Mouse (Mus musculus) cerebellum, postnatal 10 days (tissue): ENCODE data around the gene Zfp990.
"Not testable (repeated sequence)": the region's sequence is repeated elsewhere in the genome, so short reads cannot be mapped to it uniquely, and the experiment has no call there.

ENCODE experiments used
- DNase-seq, 2 experiments: peaks; one replicate each; pipeline ENCODE4 v3.0.0; 2021; ENCODE audit warnings: mixed read lengths in 2 of 2

Gene Zfp990

DNA sequence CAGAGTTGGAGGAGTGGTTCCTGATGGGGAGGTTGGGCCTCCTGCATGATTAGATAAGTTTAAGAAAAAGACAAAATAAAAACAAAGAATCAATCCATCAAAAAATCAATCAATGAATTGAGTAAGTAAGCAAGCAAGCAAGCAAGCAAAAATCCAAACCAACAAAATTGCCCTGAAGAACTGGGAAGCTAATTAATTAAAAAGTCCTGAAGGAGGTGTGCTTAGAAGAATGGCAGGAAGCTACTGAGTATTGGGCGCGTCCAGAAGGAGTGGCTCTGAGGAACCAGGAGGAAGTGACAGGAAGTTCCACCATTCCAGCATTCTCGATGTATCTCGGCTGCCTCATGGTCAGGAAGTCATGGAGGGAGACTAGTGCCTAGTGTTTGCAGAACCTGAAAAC is at the start of gene Zfp990:
Gene Zfp990, plus strand, starts transcription at position 301 of the 400 bp plus-strand sequence.
- not testable (repeated sequence) for DNase-seq

DNA sequence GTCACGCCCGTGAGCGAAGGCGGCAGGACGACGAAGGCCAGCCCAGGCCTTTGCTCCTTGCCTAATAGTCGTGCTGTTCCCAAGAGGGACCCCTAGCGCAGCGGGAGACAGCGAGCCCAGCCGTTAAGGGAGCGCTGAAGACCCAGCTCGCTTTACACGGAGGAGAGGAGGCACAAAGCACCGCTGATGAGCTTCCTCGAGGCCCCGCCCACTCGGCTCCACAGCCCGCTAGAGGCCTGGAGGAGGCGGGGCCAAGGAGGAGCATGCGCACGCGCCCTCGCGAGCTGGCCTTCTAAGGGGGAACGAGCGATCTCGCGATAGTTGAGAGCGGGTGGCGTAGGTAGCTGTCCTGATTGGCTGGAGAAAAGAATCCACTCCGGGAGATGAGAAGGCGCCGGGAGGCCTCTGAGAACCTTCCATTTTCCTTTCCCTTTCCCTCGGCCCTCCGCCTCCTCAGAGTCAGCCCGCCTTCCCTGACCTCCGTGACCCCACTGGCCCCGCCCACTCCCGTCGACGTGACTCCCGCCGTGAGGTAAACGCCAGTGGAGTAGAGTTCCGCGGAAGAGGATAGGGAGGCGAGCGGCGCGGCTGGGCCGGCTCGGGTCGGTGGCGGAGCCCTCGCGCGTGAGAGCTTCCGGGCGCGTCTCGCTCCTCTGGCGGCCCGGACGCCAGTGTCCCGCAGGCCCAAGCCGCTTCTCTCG is 46.9 kb upstream of the Zfp990 start:
- not testable (repeated sequence) for DNase-seq

DNA sequence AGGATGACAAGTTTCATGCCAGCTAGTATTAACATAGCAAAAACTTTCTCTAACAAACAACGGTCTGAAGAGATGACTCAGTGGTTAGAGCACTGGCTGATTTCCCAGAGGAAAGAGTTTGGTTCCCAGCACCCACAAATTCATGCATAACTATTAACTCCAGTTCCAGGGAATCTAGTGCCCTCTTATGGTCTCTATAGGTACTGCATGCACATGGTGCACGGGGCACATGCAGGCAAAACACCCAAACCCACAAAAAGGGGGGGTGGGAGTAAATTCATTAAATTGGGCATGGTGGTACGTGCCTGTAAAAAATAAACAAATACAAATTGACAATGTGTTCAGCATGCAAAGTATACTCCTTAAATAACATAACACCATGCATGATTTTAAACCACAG is 32.4 kb upstream of the Zfp990 start:
- no peak for DNase-seq

DNA sequence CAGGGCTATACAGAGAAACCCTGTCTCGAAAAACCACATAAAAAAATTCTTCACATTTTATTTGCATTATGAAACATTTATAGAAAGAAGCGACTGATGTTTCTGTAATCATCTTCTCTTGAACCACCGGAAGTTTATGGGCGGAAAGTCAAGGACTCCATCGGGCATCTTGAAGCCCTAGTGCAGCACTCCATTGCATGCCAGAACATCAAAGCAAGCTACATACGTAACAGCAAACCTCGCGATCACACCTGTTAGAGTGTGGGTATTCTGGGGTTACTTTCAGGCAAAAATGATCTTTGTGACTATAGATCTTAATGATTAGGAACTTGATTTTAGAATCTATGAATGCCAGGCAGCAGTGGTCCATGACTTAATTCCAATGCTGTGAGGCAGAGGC is 29.9 kb upstream of the Zfp990 start:
- DNase-seq = not testable (repeated sequence)

DNA sequence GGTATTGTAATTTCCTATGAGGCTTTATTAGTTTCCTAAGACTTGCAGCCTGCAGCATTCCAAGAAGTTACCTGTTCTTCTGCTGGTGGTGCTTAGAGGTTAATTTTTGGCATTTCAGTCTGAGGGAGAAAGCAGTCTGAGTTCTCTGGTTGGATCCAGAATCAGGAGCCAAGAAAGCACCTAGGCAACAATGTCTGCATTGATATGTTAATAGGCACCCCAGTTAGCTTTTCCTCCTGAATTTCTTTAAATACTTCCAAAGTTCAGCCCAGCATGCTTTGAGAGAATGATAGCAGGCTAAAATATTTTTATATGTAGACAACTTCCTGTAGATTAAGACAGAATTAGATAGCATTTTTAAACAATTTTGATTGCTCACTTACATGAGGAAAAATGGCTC is 21.2 kb upstream of the Zfp990 start:
- DNase-seq = no peak

DNA sequence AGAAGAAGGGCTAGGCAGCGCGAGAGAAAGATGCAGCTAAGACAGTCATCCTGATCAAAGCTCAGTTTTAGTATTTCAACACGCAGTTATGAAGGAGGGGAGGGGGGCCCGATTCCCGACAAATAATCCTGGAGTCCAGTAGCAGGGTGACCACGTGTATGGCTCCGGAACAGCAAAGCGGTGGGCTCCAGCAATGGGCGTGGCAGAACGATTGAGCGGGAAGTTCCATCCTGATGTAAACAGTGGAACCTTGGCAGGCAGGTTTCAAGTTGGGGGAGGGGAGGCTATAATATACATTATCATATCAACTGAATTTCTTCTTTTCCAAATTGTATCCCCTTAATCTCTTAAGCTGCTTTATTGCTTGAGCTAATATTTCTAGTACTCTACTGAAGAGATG is 18.4 kb upstream of the Zfp990 start:
- DNase-seq = no peak

DNA sequence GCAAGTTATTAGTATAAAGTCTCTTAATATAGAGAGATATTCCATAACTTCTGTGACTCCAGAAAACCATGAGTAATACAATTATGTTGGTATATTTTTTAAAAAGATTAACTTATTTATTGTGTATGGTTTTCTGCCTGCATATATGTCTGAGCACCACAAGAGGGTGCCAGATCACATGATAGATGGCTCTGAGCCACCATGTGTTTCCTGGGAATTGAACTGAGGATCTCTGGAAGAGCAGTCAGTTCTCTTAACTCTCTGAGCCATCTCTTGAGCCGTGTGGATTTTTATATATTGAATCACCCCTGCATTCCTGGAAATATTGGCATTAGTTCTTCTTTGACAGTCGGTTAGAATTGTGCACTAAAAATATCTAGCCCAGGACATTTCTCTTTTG is 17.2 kb upstream of the Zfp990 start:
- not testable (repeated sequence) for DNase-seq

DNA sequence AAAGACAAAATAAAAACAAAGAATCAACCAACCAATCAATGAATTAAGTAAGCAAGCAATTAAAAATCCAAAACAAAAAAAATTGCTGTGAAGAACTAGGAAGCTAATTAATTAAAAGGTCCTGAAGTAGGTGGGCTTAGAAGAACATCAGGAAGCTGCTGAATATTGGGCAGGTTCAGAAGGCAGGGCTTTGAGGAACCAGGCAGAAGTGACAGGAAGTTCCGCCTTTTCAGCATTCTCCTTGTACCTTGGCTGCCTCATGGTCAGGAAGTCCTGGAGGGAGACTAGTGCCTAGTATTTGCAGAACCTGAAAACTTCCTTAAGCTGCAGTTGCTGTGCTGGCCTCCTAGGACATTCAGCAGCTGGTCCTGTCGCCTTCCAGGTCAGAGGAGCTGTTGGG is 4.1 kb downstream of the Zfp990 start:
- DNase-seq = not testable (repeated sequence)

DNA sequence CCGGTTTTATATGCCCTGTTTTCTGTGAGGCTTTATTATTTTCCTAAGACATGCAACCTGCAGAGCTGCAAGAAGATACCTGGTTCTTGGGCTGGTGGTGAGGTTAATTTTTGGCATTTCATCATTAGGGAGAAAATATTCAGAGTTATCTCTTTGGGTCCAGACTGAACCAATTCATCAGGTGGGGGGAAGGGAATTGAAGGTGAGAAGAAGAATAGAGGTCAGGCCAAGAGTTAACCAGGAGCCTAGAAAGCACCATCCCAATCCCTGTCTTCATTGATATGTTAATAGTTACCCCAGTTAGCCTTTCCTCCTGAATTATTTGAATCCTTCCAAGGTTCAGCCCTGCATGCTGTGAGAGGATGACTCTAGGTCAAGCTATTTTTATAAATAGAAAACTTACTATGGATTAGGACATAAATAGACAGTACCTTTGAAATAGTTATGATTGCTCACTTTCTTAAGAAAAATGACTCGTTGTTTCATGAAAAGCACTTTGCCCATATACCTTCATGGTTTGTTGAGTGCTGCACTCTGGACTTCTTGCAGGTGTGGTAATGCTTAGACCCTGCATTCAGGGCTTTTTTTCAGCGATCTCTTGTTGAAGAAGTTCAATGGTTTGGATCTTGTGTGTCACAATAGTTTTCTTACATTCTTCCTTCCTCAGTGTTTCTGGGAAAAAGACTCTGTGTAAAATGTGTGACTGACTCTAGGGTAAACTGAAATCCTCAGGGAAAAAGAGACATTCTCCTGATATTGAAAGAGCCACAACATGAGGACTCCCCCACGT is 5.4 kb downstream of the Zfp990 start:
- not testable (repeated sequence) for DNase-seq

DNA sequence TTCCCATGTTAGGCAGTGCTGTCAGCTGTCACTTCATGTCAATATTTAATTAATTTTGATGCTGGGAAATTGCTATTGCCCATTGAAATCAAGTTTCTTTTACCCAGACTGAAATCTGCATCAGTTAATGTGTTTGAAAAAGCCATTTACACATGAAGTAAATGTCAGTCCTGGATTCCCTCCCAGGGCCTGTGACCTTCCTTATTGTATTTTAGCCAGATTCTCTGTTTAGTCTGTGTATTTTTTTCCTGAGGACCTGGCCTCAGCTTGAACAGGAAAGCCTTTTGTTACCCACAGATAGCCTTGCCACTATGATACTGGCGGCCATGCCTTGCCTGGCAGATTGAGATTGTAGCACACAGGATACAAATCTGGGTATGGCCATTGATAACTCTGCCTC is 6.8 kb downstream of the Zfp990 start:
- DNase-seq = not testable (repeated sequence)

DNA sequence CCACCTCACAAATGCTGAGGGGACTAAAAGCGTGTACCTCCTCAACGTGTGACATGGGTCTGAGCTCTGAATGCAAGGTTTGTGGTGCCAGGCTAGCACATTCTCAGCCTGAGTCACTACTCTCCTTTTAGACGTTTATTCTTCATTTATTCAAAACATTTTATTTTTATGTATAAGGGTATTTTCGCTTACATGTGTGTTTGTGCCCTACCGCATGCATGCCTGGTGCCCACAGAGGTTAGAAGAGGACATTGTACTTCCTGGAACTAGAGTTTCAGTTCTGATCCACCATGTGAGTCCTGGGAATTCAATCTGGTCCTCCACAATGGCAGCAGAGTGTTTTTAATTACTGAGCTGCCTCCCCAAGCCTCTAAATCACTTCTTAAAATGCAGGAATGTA is 33.3 kb downstream of the Zfp990 start:
- not testable (repeated sequence) for DNase-seq

DNA sequence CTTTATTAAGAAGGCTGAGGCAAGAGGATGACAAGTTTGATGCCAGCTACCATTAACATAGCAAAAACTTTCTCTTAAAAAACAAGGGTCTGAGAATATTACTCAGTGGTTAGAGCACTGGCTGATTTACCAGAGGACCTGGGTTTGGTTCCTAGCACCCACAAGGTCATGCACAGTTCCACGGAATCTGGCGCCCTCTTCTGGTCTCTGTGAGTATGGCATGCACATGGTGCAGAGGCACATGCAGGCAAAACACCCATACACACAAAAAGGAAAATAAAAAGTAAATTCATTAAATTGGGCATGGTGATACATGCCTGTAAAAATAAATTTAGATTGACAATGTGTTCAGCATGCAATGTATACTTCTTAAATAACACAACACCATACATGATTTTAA is 34.5 kb downstream of the Zfp990 start:
- not testable (repeated sequence) for DNase-seq

DNA sequence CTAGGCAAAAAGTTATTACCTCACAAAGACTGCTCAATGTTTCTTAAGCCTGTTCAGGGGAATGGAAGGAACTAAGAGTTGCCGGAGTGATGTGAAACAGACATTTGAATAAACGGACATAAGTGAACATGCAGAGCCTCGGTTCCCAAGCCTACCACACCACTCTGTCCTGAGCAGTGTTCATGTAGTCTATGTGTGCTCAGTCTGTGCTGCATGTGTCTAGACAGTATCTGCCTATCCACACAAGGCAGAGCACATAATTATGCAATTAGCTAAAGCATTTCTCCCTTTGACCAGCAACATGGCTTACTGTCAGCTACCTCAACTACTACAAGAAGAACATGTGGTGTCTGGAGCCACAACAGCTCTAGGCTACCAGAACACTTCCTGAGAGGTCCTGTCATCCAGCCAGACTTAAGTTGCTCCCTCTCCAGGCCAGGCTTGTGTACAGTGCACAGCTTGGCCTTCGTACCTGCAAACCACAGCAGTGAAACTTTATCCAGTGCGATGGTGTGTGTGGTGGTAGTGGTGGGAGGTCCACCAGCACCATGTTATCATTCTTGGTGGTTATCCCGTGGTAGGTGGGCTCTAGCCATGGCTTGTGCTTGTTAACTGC is 35.3 kb downstream of the Zfp990 start:
- not testable (repeated sequence) for DNase-seq

DNA sequence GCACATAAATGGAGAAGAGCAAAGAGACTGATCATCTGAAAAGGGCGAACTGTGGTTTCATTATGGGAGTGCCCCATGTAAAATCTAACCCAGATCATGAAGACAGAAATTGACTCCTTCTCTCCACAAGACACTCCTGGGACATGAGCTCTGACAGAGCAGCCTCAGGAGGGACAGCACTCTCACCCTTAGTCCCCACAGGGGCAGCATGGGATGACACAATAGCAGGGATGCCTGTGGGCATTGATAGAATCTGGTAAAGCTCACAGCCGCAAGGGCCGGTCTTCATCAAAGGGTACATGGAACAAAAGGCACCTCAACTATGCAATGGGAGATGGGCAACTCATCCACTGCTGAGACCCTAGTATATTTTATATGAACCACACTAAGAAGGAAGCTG is 35.9 kb downstream of the Zfp990 start:
- DNase-seq = not testable (repeated sequence)

DNA sequence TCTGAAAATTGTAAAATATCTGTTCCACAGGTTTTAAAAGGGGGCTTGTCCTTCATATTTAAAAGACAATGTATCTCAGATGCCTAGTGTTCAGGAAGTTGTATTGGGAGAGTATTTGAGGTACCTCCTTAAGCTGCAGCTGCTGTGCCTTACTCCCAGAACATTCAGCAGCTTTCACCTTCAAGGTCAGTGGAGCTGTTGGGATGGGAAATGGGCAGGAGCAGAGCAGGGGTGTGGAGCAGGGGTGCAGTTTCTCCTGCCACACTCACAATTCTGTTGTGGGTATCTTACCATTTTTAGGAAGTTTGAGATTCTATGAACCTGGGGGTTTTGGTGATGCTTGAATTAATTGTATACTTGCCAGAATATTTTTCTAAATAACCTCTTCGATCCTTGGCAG is 46.1 kb downstream of the Zfp990 start:
- no peak for DNase-seq

DNA sequence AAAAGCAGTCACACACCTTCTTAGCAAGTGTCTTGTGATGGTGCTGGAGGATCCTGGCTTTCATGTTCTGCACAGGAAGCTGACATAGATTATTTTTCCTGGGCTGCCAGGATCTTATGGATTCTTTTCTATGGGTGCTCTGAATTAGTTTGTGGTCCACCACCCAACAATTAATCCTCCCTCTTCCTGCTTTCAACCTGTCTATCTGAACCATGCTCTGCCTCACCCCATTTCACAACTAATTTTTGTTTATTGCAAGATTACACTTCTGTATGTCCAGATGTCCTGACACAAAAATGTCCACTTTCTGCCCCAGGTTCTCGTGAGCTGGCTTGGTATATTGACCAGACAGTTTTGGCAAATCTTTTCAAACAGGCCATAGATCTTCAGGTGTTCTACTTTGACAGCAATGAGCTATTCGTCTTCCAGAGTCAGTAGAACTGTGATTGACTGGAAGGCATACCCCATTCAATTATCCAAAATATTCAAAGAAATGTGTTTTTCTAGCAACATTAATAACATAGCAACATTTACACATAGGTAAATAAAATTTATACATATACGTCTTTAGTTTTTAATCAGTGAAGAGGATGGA is 49.0 kb downstream of the Zfp990 start:
- no peak for DNase-seq

DNA sequence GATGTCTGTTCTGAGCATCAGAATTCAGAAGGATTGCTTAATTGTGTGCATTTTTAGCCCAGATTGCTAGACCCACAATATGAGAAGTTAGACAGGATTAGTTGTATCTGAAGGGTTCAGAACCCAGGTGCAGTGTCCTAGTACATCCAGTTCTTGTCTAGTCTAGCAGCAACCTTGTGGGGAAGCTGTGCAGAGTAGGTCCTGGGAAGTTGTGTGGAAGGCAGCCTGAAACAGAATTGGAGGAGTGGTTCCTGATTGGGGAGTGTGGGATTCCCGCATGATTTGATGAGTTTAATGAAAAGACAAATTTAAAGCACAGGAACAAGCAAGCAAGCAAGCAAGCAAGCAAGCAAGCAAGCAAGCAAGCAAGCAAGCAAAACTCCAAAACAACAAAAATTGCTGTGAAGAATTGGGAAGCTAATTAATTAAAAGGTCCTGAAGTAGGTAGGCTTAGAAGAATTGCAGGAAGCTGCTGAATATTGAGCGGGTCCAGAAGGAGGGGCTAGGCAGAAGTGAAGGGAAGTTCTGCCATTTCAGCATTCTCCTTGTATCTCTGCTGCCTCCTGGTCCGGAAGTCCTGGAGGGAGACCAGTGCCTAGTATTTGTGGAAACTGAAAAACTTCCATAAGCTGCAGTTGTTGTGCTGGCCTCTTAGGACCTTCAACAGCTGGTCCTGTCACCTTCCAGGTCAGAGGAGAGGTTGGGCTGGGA is 53.7 kb downstream of the Zfp990 start:
- no peak for DNase-seq

DNA sequence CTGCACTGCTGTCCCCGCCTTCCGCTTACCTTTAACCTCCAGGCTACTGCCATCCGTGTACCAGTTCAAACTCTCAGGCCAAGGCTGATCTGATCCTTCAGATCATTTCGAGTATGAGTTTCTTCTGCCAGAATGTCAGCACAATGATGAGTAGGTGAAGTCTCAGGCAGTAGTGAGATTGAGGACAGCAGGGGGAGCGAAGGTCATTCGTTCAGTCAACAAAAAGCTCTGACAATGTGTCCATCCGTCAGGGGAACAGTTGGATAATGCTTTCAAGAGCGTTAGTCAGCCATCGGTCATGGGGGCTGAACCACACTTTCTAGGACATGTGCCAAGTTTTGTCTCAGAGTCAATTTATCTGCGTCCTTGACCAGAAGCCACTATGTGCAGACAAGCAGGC is 59.9 kb downstream of the Zfp990 start:
- DNase-seq = not testable (repeated sequence)

DNA sequence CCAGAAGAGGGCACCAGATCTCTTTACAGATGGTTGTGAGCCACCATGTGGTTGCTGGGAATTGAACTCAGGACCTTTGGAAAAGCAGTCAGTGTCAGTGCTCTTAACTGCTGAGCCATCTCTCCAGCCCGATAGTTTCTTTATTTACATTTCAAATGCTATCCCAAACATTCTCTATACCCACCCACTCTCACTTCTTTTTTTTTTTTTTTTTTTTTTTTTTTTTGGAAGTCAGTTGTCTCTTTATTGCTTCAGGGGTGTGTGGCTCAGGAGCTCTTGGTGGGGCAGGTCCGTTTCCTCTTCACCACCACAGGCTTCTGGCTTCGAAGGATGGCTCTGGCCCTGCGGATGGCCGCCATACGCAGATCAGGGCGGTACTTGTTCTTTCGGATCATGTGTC is 66.1 kb downstream of the Zfp990 start:
- DNase-seq = not testable (repeated sequence)

DNA sequence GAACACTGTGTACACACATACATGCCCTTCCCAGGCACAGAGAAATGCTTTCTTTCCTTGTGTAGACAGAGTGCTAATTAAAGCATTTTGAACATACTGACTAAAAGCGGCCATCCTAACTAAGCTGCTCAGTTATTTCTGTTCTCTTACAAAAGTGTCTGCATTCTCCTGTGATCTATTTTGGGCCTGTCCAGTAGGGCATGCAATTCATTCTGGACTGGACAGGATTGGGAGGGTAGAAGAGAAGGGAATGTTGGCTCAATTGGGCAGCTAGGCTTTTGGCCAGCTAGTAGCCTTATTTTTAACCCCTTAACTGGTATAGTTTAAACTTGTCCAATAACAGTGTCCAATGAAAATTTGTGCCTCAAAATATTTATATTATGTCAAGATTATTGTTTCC is 69.8 kb downstream of the Zfp990 start:
- not testable (repeated sequence) for DNase-seq

DNA sequence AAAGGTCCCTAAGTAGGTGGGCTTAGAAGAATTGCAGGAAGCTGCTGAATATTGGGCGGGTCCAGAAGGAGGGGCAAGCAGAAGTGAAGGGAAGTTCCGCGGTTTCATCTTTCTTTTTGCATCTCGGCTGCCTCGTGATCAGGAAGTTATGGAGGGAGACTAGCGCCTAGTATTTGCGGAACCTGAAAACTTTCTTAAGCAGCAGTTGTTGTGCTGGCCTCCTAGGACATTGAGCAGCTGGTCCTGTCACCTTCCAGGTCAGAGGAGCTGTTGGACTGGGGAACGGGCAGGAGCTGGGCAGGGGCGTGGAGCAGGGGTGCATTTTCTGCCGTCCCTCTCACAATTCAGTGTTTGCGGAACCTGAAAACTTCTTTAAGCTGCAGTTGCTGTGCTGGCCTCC is 74.5 kb downstream of the Zfp990 start, which contains the start of gene Gm13212:
Gene Gm13212, plus strand, starts transcription at position 89 of the 400 bp plus-strand sequence.
- not testable (repeated sequence) for DNase-seq

DNA sequence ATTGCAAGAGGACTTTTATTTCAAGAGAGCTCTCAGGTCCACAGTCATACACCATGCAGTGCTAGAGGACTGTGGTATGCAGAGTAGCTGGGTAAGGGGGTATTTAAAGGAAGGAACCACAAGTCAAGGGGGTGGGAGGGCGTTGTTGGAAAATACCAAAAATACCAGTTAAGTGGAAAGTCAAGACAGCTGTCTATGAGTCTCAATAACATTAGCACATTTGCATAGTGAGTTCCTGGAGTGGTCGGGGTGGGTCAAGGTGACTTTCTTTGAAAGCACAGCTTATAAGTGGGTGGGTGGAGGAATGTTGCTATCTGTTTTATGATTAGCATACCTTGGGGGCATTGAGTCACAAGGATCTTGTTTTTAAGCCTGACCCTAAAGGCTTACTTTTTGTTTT is 75.5 kb downstream of the Zfp990 start:
- DNase-seq = not testable (repeated sequence)
